Mouse (Mus musculus): ENCODE measurements around the gene Hoxd11. TPM values are rescaled to one million over a fixed set of nuclear protein-coding genes. Genes with fewer than 3 reads are reported as not detected.

The Hoxd11 gene
- polyA plus RNA-seq, 1 experiment, result not detected

DNA sequence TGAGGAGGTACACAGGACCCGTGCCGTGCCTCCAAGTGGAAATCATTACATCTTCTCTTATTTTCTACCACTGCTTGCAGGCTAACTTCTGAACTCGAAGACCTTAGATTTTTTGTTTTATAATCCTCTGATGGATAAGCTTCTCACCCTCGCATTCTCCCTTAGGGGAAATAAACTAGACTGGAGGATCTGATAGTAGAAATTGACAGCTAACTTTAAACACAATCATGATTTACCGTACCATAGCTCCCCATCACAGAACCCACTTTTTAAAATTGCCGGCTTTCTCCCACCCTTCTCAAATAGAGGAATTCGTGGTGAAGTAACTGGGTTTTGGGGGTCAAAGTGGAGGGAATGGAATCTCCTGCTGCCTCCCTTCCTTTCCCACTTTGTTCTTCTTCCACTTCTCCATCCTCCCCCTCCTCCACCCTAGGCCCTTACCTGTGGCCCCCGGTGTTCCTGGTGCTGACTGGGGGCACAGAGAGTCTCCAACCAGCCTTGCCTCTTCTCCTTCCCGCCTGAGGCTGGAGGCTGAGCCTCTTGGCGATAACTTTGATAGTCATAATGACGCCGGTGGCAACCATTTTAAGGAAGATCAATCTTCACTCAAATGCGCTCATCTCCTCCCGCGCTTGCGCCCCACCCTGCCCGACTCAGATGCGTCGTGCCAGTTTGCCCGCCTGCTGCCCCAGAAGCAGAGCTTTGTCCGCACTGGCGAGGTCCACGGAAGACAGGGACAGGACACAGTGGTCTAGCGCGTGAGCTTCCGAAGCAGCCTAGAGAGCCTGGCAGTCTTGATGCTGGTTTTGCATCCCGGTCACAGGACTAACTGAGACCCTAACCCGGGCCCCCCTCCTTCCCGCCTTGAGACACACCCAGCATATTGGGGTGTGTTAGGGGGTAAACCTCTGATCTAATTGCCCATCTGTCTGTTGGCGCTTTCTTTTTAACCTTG lies 18.7 kb upstream of the Hoxd11 start:
- TF ChIP-seq POLR2A (IDR thresholded peaks at IDR 0.05; ENCODE audit: insufficient read depth, low read depth, low read length), result no peak
- WGBS, result 3% methylated on average over 30 of the region's 30 CpGs
- H3K4me1 ChIP-seq (ENCODE audit: control insufficient read depth, insufficient read depth, low read length), result 0 out of 2 replicates have a peak, but pooled peaks cover 3% of the 10 kb centered on the region
- no peak overlapping the region for H3K27ac ChIP-seq (ENCODE audit: insufficient read depth, low read depth, low read length)
- H3K4me3 ChIP-seq (ENCODE audit: insufficient read depth, low read depth, low read length), result no peak overlapping the region

GRCm38 (mm10) chr2:74661685-74662084 lies 17.7 kb upstream of the Hoxd11 start:
- TF ChIP-seq CTCF (IDR thresholded peaks at IDR 0.05; ENCODE audit: insufficient read depth, low read depth, low read length), result peak; percentile 66
- TF ChIP-seq POLR2A (IDR thresholded peaks at IDR 0.05; ENCODE audit: insufficient read depth, low read depth, low read length), result no peak
- no peak overlapping the region for H3K4me3 ChIP-seq (ENCODE audit: insufficient read depth, low read depth, low read length)
- 1% methylated on average over 14 of the region's 14 CpGs for WGBS

GRCm38 (mm10) chr2:74663291-74663925 lies 15.9 kb upstream of the Hoxd11 start:
- WGBS, result 5% methylated on average over 18 of the region's 18 CpGs
- Histone ChIP-seq H3K27ac (ENCODE audit: insufficient read depth, low read depth, low read length) (no peak overlapping the region), H3K4me1 (ENCODE audit: control insufficient read depth, insufficient read depth, low read length) (no peaks in the 10 kb centered on the region), H3K4me3 (ENCODE audit: insufficient read depth, low read depth, low read length) (no peak overlapping the region)
- TF ChIP-seq POLR2A (IDR thresholded peaks at IDR 0.05; ENCODE audit: insufficient read depth, low read depth, low read length) (no peak), CTCF (IDR thresholded peaks at IDR 0.05; ENCODE audit: insufficient read depth, low read depth, low read length) (peak; percentile 83)

More at GRCm38 (mm10) chr2:74661685-74662084, 17.7 kb upstream of the Hoxd11 start:
- Histone ChIP-seq H3K4me1 (ENCODE audit: control insufficient read depth, insufficient read depth, low read length) (no peaks in the 10 kb centered on the region), H3K27ac (ENCODE audit: insufficient read depth, low read depth, low read length) (no peak overlapping the region)

DNA sequence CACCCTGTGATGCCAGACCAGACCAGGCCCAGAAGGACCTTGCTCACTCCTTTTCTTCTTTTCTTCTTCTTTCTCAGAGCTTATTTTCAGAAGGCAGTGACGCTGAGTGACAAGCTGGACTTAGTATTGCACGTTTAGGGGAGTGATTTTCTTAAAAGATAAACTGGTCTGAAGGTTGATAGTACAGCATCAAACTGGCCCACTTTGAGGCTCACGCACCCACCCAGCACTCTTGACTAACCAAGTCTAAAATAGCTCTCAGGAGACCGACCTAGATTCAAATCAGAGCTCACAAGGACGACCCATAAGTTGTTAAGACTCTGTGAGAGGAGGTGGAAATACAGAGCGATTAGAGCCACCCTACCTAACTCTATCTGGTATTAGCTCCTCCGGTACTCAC lies 12.9 kb upstream of the Hoxd11 start:
- WGBS, result 4% methylated on average over 7 of the region's 7 CpGs
- no peak overlapping the region for H3K27ac ChIP-seq (ENCODE audit: insufficient read depth, low read depth, low read length)
- no peak for TF ChIP-seq CTCF (IDR thresholded peaks at IDR 0.05; ENCODE audit: insufficient read depth, low read depth, low read length)
- TF ChIP-seq POLR2A (IDR thresholded peaks at IDR 0.05; ENCODE audit: insufficient read depth, low read depth, low read length), result no peak
- H3K4me1 ChIP-seq (ENCODE audit: control insufficient read depth, insufficient read depth, low read length), result no peaks in the 10 kb centered on the region
- H3K4me3 ChIP-seq (ENCODE audit: insufficient read depth, low read depth, low read length), result no peak overlapping the region

- 4% methylated on average over 36 of the region's 36 CpGs for WGBS
- Histone ChIP-seq H3K4me3 (ENCODE audit: insufficient read depth, low read depth, low read length) (no peak overlapping the region), H3K4me1 (ENCODE audit: control insufficient read depth, insufficient read depth, low read length) (no peaks in the 10 kb centered on the region), H3K27ac (ENCODE audit: insufficient read depth, low read depth, low read length) (no peak overlapping the region)
- TF ChIP-seq POLR2A (IDR thresholded peaks at IDR 0.05; ENCODE audit: insufficient read depth, low read depth, low read length), result no peak
- TF ChIP-seq CTCF (IDR thresholded peaks at IDR 0.05; ENCODE audit: insufficient read depth, low read depth, low read length), result no peak
These were observed 12.0 kb upstream of the Hoxd11 start for GRCm38 (mm10) chr2:74667191-74667841.

- WGBS, result 2% methylated on average over 39 of the region's 51 CpGs
- TF ChIP-seq CTCF (IDR thresholded peaks at IDR 0.05; ENCODE audit: insufficient read depth, low read depth, low read length), result no peak
- no peak for TF ChIP-seq POLR2A (IDR thresholded peaks at IDR 0.05; ENCODE audit: insufficient read depth, low read depth, low read length)
- H3K4me1 ChIP-seq (ENCODE audit: control insufficient read depth, insufficient read depth, low read length), result peaks cover 4% of the 10 kb centered on the region
These were observed 11.5 kb upstream of the Hoxd11 start, which contains the start of gene Hoxd13 for GRCm38 (mm10) chr2:74667842-74668357. TSS of gene Hoxd13 (plus strand) at chr2:74668310.

DNA sequence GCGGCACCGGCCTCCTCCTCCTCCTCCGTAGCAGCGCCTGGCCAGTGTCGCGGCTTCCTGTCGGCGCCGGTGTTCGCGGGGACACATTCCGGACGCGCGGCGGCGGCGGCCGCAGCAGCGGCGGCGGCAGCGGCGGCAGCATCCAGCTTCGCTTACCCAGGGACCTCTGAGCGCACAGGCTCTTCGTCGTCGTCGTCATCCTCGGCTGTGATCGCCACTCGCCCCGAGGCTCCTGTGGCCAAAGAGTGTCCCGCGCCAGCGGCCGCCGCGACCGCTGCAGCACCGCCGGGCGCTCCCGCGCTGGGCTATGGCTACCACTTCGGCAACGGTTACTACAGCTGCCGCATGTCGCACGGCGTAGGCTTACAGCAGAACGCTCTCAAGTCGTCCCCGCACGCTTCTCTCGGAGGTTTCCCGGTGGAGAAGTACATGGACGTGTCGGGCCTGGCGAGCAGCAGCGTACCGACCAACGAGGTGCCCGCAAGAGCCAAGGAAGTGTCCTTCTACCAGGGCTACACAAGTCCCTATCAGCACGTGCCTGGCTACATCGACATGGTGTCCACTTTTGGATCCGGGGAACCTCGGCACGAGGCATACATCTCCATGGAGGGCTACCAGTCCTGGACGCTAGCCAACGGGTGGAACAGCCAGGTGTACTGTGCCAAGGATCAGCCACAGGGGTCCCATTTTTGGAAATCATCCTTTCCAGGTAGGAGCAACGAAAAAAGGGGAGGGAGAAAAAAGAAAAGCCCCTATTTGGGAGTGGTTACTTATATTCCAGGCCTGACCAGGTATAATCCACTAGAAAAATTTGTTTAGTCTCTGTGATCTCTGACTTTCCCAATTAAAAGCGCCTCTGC lies 10.8 kb upstream of the Hoxd11 start:
- 1% methylated on average over 74 of the region's 74 CpGs for WGBS
- Histone ChIP-seq H3K27ac (ENCODE audit: insufficient read depth, low read depth, low read length) (no peak overlapping the region), H3K4me3 (ENCODE audit: insufficient read depth, low read depth, low read length) (no peak overlapping the region; the same call in 1 of the 2 replicates), H3K4me1 (ENCODE audit: control insufficient read depth, insufficient read depth, low read length) (peaks cover 5% of the 10 kb centered on the region)
- TF ChIP-seq CTCF (IDR thresholded peaks at IDR 0.05; ENCODE audit: insufficient read depth, low read depth, low read length) (no peak), POLR2A (IDR thresholded peaks at IDR 0.05; ENCODE audit: insufficient read depth, low read depth, low read length) (no peak)

More at GRCm38 (mm10) chr2:74667842-74668357, 11.5 kb upstream of the Hoxd11 start, which contains the start of gene Hoxd13:
- H3K4me3 ChIP-seq (ENCODE audit: insufficient read depth, low read depth, low read length), result no peak within 1 kb of the TSS; the same call in 1 of the 2 replicates
- H3K27ac ChIP-seq (ENCODE audit: insufficient read depth, low read depth, low read length), result no peak within 1 kb of the TSS

DNA sequence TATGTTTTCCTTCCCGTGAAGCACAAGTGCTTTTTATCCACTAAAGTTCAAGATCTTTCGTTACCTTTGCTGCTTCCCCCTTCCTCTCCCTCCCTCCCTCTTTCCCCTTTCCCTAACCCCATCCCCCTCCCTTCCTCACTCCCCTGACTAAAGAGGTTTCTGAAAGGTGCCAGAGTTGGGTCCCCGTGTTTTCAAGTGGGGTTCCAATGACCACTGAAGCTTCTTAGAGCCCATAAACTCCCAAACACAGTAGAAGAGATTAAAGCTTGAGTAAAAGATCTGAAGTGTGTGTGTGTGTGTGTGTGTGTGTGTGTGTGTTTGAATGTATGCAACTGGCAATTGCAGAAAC lies 10.2 kb upstream of the Hoxd11 start:
- WGBS, result 1% methylated on average over 3 of the region's 3 CpGs
- H3K27ac ChIP-seq (ENCODE audit: insufficient read depth, low read depth, low read length), result no peak overlapping the region
- no peak for TF ChIP-seq CTCF (IDR thresholded peaks at IDR 0.05; ENCODE audit: insufficient read depth, low read depth, low read length)
- TF ChIP-seq POLR2A (IDR thresholded peaks at IDR 0.05; ENCODE audit: insufficient read depth, low read depth, low read length), result no peak
- no peak overlapping the region for H3K4me3 ChIP-seq (ENCODE audit: insufficient read depth, low read depth, low read length)
- H3K4me1 ChIP-seq (ENCODE audit: control insufficient read depth, insufficient read depth, low read length), result peaks cover 5% of the 10 kb centered on the region
